Mouse (Mus musculus) myocyte (in vitro differentiated cells): Measurements from ENCODE around the gene Prrg3.
"Not testable (repeated sequence)": the region's sequence is repeated elsewhere in the genome, so short reads cannot be mapped to it uniquely, and the experiment has no call there.

Experiments
- CEBPB ChIP-seq: IDR thresholded peaks from 2 replicates; pipeline ENCODE4 v1.6.1; 2011; ENCODE audit warnings: mild to moderate bottlenecking, moderate library complexity; ENCODE audit not compliant: poor library complexity, insufficient read depth, severe bottlenecking
- E2F4 ChIP-seq: IDR thresholded peaks from one replicate; pipeline ENCODE4 v1.6.1; 2011; ENCODE audit warnings: mild to moderate bottlenecking, control low read depth, moderate library complexity; ENCODE audit not compliant: insufficient read depth
- MAX ChIP-seq: IDR thresholded peaks from one replicate; pipeline ENCODE4 v1.6.1; 2011; ENCODE audit warnings: low read depth, mild to moderate bottlenecking, control low read depth
- MYOG ChIP-seq, 3 experiments: IDR thresholded peaks; one replicate each; pipeline ENCODE4 v1.6.1; 2011; ENCODE audit warnings: control low read depth in 2 of 3, low read depth in 2 of 3, mild to moderate bottlenecking in 2 of 3; ENCODE audit not compliant: insufficient read length in 2 of 3, control insufficient read depth in 1 of 3, insufficient read depth in 1 of 3
- POLR2A ChIP-seq: IDR thresholded peaks from one replicate; pipeline ENCODE4 v1.6.1; 2011; ENCODE audit warnings: low read depth, mild to moderate bottlenecking, control low read depth, moderate library complexity; ENCODE audit not compliant: insufficient read length
- POLR2AphosphoS2 ChIP-seq: IDR thresholded peaks from one replicate; pipeline ENCODE4 v1.6.1; 2011; ENCODE audit warnings: low read depth, control low read depth; ENCODE audit not compliant: insufficient read length
- SRF ChIP-seq: IDR thresholded peaks from one replicate; pipeline ENCODE4 v1.6.1; 2011; ENCODE audit warnings: low read depth; ENCODE audit not compliant: control insufficient read depth, insufficient read length
- TCF12 ChIP-seq: IDR thresholded peaks from one replicate; pipeline ENCODE4 v1.6.1; 2011; ENCODE audit warnings: mild to moderate bottlenecking, control low read depth; ENCODE audit not compliant: poor library complexity, insufficient read depth, severe bottlenecking
- TCF3 ChIP-seq: IDR thresholded peaks from one replicate; pipeline ENCODE4 v1.6.1; 2011; ENCODE audit warnings: low read depth, control low read depth; ENCODE audit not compliant: insufficient read length
- USF1 ChIP-seq: IDR thresholded peaks from one replicate; pipeline ENCODE4 v1.6.1; 2011; ENCODE audit warnings: low read depth, mild to moderate bottlenecking, control low read depth, moderate library complexity

DNA sequence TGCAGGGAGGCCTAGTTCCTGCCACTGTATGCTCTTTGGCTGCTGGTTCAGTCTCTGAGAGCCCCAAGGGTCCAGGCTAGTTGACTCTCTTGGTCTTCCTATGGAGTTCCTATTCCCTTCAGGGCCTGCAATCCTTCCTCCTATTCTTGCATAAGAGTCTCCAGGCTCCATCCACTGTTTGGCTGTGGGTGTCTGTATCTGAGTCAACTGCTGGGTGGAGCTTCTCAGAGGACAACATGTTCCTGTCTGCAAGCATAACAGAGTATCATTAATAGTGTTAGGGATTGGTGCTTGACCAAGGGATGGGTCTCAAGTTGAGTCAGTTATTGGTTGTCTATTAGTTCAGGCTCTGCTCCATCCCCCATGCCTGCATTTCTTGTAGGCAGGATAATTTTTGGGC, 15.3 kb downstream of the Prrg3 start:
- not testable (repeated sequence) for TF ChIP-seq MAX; SRF; POLR2AphosphoS2; POLR2A; CEBPB; MYOG (IDR thresholded peaks at IDR 0.05; ENCODE audit: control insufficient read depth in 1 of 3, insufficient read depth in 1 of 3, insufficient read length in 2 of 3, low read depth in 2 of 3); USF1; TCF3; TCF12; E2F4
